Mouse (Mus musculus) erythroblast, embryonic 14.5 days (primary cell): ENCODE measurements around the gene Clec16a.

Experiments used
- GATA1 ChIP-seq: IDR thresholded peaks from 2 replicates; pipeline ENCODE4 v1.6.1; 2012; ENCODE audit warnings: low read length, inconsistent platforms, mixed read lengths
- TAL1 ChIP-seq: IDR thresholded peaks from 3 replicates; pipeline ENCODE4 v1.6.1; 2012; ENCODE audit warnings: low read length, inconsistent platforms, mixed read lengths

- no peak for TF ChIP-seq GATA1
- TF ChIP-seq TAL1: no peak
Observed at GRCm38 (mm10) chr16:10655236-10655635, 110.1 kb downstream of the Clec16a start.
